ENCODE assay signal across 8 mouse cellular contexts in genomic region chr5:105415198-105415791, GRCm38 (mm10). TPM values are rescaled to one million over a fixed set of nuclear protein-coding genes. Genes with fewer than 3 reads are reported as not detected.
A peak's percentile ranks its signal among the peaks of the same experiment; 100 is the strongest.
DNase-seq lines count a peak whose midpoint lies in the region; ATAC-seq and TF ChIP-seq lines count a peak whose summit lies in the region.

Gene Lrrc8b (plus strand): TSS chr5:105415775.

- no peaks in the 10 kb centered on the region for H3K27me3 ChIP-seq in Patski
- 0 out of 2 replicates have a peak, but pooled peaks cover 3% of the 10 kb centered on the region for H3K27me3 ChIP-seq in hindbrain, embryonic 12.5 days

- POLR2A ChIA-PET in Patski (lab: Charles Lee): interaction anchor here (0.9 kb wide), 1 partner anchor 8 kb away, joined by 3 read pairs; no protein-coding TSS in a partner anchor

- CTCF ChIA-PET in Patski (lab: Charles Lee): interaction anchor here (1.0 to 3.0 kb wide), 4 partner anchors 10 to 223 kb away, joined by 3 to 22 read pairs (median 6); no protein-coding TSS in a partner anchor

- under 1% methylated on average over 63 of the region's 63 CpGs for WGBS in hindbrain, embryonic 12.5 days

- peaks cover 3% of the 10 kb centered on the region; the same call in 1 of the 2 replicates for H3K4me1 ChIP-seq in hindbrain, embryonic 12.5 days

- peak; percentile 47 for TF ChIP-seq CTCF in Patski (IDR thresholded peaks at IDR 0.05)

- H3K9ac ChIP-seq in hindbrain, embryonic 12.5 days: peak within 1 kb of the TSS; percentile 95

- peak within 1 kb of the TSS; percentile 87 for H3K27ac ChIP-seq in hindbrain, embryonic 12.5 days

- H3K4me2 ChIP-seq in hindbrain, embryonic 12.5 days (replicated peaks): peak within 1 kb of the TSS; percentile 95

- H3K9me3 ChIP-seq in hindbrain, embryonic 12.5 days (replicated peaks): peaks cover 9% of the 10 kb centered on the region; the same call in 1 of the 2 replicates

- in situ Hi-C loops in Patski (cut with MboI; ENCODE audit: low pct_unique_long_range_greater_than_20kb): no loop called here

- peak; percentile 98 for ATAC-seq in Patski
- peak; percentile 94 for ATAC-seq in hindbrain, embryonic 12.5 days (ENCODE audit: low FRiP score)

- peaks cover 10% of the 10 kb centered on the region; the same call in 1 of the 2 replicates for H3K36me3 ChIP-seq in hindbrain, embryonic 12.5 days

- peak; percentile 81 for DNase-seq in Patski (ENCODE audit: low read depth, low spot score)
- peak; percentile 79 to 85 for DNase-seq in cerebellum, postnatal 14 days
- DNase-seq in frontal cortex, postnatal 14 days (ENCODE audit: low spot score in 2 of 2): peak; percentile 66 to 73
- peak; percentile 80 to 86 for DNase-seq in layer of hippocampus, postnatal 14 days (ENCODE audit: low spot score in 2 of 2)
- peak; percentile 91 for DNase-seq in lung, postnatal 10 days
- peak; percentile 73 for DNase-seq in ovary, postnatal 14 days (ENCODE audit: low spot score)
- peak; percentile 81 for DNase-seq in thymus, postnatal 14 days

- H3K4me3 ChIP-seq in hindbrain, embryonic 12.5 days: peak within 1 kb of the TSS; percentile 92

RNA-seq across cellular contexts. Expression of gene Lrrc8b, which starts in this region (rescaled TPM):
- 9.9 TPM for polyA plus RNA-seq in Patski (2021)
- polyA plus RNA-seq in hindbrain, embryonic 12.5 days (2016; fragmentation: Nextera tagmentation; extraction: Ambion mirVana): 12.1 and 13.3 TPM in 2 replicates
- total RNA-seq in layer of hippocampus, postnatal 14 days (2021): 10 to 100 TPM; 80.1 to 81.4 TPM

Comparison
In these comparisons a context has a peak if more than half of its experiments do, and no peak if none do; other contexts are left out.
1. Peak in every context shown above with its lines: DNase-seq, ATAC-seq, H3K4me3 ChIP-seq and H3K27ac ChIP-seq.